Mouse (Mus musculus) retina, postnatal 7 days (tissue): ENCODE data around the gene Tmeff2.

ENCODE experiments used
- DNase-seq: peaks from one replicate; pipeline ENCODE4 v3.0.0-alpha.2; 2012; ENCODE audit warnings: low read depth, low spot score

Gene Tmeff2

GRCm38 (mm10) chr1:50979358-50980081, 79.1 kb downstream of the Tmeff2 start:
- no peak for DNase-seq

- no peak for DNase-seq
These were observed 80.1 kb downstream of the Tmeff2 start for GRCm38 (mm10) chr1:50980591-50980990.

GRCm38 (mm10) chr1:50981151-50981828, 80.8 kb downstream of the Tmeff2 start:
- no peak for DNase-seq

- no peak for DNase-seq
These were observed 90.2 kb downstream of the Tmeff2 start for GRCm38 (mm10) chr1:50990661-50991060.

GRCm38 (mm10) chr1:50994505-50994904, 94.1 kb downstream of the Tmeff2 start:
- DNase-seq: no peak

- DNase-seq: no peak
These were observed 99.3 kb downstream of the Tmeff2 start for GRCm38 (mm10) chr1:50999793-51000192.

- no peak for DNase-seq
These were observed 107.9 kb downstream of the Tmeff2 start for GRCm38 (mm10) chr1:51008344-51008743.

- DNase-seq: no peak
These were observed 139.8 kb downstream of the Tmeff2 start for GRCm38 (mm10) chr1:51040249-51040648.

GRCm38 (mm10) chr1:51044810-51045209, 144.4 kb downstream of the Tmeff2 start:
- DNase-seq: no peak

GRCm38 (mm10) chr1:51064549-51064948, 164.1 kb downstream of the Tmeff2 start:
- no peak for DNase-seq

- no peak for DNase-seq
These were observed 165.2 kb downstream of the Tmeff2 start for GRCm38 (mm10) chr1:51065652-51066051.

GRCm38 (mm10) chr1:51068814-51069213, 168.4 kb downstream of the Tmeff2 start:
- no peak for DNase-seq

GRCm38 (mm10) chr1:51069288-51069687, 168.8 kb downstream of the Tmeff2 start:
- no peak for DNase-seq

- DNase-seq: no peak
These were observed 173.6 kb downstream of the Tmeff2 start for GRCm38 (mm10) chr1:51074076-51074475.

GRCm38 (mm10) chr1:51075785-51076771, 175.6 kb downstream of the Tmeff2 start:
- no peak for DNase-seq

GRCm38 (mm10) chr1:51088921-51089320, 188.5 kb downstream of the Tmeff2 start:
- no peak for DNase-seq

GRCm38 (mm10) chr1:51089803-51090202, 189.4 kb downstream of the Tmeff2 start:
- DNase-seq: no peak

- DNase-seq: no peak
These were observed 189.8 kb downstream of the Tmeff2 start for GRCm38 (mm10) chr1:51090212-51090761.

- no peak for DNase-seq
These were observed 194.3 kb downstream of the Tmeff2 start for GRCm38 (mm10) chr1:51094713-51095112.

- no peak for DNase-seq
These were observed 196.6 kb downstream of the Tmeff2 start for GRCm38 (mm10) chr1:51096848-51097598.

- no peak for DNase-seq
These were observed 200.7 kb downstream of the Tmeff2 start for GRCm38 (mm10) chr1:51101034-51101590.
